Mouse (Mus musculus): ENCODE data around the gene Incenp.
"Not testable (repeated sequence)": the region's sequence is repeated elsewhere in the genome, so short reads cannot be mapped to it uniquely, and the experiment has no call there.

Gene Incenp

DNA sequence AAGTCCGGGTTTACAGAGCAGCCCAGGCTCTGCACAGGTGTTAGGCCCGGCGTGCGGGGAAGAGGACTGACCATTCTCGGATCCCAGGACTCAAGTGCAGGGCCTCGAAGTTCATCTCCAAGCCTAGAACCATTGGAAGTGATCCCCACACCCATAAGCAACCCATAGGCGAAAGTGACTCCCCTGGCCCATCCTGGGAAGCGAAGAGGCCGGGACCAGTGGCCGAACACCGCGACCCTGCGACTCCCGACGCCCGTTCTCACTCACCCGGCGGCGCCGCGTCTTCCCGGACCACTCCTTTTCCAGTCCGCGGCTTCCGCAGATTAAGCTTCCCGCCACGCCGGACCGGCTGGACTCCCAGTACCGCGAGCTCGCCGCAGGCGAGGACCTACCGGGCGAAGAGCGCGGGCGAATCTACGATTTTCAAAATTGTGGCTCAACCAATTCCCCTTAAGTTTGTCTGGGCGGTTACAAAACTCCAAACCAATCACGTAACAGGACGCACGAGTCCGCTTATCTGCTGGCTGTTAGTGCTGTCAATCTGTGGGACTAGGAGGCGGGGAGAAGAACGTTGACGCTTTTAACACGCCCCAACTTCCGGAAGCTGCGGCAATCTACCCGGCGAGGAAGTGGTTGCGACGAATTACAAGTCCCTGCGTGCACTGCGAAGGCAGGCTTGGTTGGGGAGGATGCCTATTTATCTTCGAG lies at the start of gene Incenp:
Gene Incenp (minus strand): TSS at position 480 of the 708 bp plus-strand sequence.
- peak; percentile 86 for DNase-seq (ENCODE audit: low spot score)

DNA sequence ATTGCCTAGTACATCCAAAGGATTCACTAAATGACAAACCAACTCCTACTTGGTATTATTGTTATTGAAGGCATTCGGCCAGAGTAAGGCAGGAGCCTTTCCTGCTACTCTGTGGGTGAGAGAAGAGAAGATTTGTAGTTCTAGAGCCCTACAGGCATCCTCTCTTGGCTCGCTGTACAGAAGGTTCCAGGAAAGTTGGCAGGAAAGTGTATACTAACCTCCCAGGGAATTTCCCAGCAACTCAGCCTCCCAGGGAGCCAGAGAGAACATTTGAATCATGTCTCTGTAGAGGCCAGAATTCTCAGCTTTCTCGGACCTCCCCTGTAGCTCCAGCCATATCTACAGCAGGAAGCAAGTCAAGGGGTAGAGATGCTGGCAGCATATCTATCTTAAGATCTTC lies 47.6 kb upstream of the Incenp start:
- no peak for DNase-seq (ENCODE audit: low spot score)

DNA sequence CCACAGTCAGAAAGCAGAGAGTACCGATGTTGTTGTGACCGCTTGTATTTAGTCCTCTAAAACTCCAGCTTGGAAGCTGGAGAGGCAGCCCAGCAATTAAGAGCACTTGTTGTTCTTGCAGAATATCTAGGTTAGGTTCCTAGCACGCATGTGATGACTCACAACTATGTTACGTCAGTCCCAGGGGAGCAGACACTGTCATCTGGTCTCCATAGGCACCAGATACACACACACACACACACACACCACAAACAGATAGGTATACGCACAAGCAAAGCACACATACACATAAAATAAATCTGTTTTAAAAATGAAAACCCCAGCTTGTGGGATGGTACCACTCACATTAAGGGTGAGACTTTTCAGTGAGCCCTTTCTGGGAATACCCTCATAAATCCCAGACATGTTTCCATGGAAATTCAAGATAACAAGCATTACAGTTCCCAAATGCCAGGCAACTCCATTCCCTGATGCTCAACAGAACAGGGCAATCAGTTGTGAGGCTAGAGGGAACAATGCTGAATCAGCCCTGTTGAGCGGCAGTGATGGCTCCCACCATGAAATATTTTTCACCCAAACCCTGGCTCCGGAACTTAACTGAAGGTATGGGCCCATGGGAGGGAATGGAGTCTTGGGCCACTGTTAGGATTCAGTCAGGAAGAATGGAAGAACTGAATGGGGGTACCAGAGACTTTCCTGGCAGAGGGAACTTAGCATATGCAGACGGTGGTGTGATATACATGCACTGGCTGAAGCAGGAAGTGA lies 46.6 kb upstream of the Incenp start:
- no peak for DNase-seq (ENCODE audit: low spot score)

DNA sequence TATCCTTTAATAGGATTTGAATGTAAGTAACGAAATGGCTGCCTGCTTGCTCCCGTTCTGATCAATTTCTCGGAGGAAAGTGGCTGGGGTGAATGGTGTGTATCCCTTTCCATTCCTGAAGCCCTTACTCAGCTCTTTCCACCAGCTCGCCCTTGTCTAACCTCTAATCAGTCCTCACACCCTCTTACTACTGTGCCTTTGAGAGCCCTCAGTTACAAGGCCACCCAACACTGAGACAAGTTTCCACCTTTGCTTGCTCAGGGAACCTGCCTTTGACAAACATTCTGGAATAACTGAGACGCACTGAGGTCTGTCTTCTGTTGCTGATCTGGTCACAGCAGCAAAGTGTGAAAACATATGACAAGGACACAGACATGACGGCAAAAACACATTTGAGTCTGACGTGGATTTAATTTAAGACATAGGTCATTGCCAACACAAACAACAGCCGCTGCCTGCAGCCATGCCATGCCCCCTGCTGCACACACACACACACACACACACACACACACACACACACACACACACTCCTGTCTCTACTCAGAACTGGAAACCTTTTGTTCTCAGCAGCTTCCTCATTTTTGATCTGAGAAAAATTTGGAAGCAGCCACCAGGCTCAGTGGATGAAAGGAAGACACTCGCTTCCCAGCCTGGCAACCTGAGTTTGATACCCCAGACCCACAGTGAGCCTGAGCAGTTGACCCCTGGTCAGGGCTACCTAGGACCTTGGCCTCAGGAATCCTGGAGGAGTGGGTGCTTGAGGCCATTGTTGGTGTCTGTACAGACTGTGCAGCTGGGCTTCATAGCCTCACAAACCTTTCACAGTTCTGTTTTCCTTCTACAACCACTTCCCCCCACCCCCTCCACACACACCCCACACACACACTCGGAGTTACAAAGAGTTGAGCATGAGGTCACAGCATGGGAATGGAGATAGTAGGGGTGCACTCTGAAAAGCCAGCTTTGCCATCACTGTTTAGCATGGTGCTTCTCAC lies 43.5 kb upstream of the Incenp start:
- no peak for DNase-seq (ENCODE audit: low spot score)

DNA sequence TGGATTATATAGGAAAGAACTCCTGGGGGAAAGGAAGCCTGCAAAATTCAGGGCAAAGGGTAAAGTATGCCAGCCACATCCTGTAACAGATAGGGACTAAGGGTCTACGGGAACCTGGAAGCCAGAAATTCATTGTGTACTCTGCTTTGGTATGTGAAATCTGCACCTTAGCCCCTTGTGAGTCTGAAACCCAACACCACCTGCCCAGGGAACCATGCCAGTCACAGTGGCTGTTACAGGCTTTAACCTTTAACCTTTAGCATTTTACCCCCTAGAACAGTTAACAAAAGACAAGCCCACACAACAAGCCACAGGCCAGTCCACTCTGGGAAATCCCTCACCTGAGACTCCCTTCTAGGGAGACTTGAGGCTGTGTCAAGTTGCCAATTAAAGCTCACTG lies 42.5 kb upstream of the Incenp start:
- no peak for DNase-seq (ENCODE audit: low spot score)

DNA sequence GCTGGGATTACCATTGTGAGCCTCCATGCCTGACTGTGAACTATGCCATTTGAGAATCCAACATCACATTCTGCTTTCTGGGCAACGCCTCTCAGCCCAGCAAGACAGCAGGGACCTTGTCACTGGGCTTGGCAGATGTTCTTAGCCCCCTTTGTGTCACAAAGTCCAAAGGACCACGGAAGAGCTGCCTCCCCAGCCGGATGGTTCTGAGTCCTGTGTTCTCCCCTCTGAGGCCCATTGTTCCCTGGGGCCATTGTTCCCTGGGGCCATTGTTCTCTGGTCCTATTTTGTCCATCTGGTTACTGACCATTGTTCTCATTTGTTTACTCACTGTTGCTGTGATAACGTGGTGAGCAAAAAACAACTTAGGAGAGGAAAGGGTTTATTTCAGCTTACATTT lies 41.6 kb upstream of the Incenp start:
- DNase-seq (ENCODE audit: low spot score), result no peak

DNA sequence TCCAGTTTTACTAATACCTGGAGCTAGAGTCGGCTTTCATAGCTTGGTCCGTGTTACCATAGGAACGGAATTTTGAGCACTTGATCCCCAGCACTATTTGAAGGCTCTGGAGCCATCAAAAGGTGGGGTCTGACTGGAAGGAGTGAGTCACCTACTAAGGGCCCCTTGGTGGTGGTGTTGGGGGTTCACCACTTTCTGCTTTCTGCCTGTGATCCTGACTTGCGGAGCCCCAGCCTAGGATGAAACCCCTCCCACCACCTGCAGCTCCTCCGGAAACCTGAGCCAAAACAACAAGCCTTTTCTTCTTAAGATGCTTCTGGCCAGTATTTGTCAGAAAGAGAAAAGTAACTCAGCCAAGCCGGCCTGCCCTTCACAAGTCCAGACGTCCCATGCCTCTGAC lies 40.5 kb upstream of the Incenp start:
- no peak for DNase-seq (ENCODE audit: low spot score)

DNA sequence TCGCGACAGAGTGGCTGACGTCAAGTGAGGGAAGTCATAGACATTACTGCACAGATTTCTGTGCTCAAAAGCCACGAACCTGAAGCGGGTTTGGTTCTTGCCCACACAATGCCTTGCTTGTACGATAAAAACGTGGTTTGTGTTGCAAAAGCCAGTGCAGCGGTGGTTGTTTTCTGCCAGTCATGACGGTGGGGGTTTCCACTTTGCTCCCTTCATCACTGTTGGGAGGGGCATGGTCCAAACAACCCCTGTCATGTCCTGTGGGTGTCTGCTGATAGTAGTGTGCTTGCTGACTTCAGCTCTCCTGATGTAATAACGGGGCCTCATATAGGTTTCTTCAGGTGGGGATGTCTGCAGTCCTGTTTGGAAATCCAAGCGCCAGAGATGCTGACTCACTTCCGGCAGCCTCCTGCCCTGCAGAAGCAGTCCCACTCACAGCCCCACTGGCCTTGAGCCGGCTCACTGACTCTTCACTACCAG lies 39.5 kb upstream of the Incenp start:
- peak; percentile 69 for DNase-seq (ENCODE audit: low spot score)

DNA sequence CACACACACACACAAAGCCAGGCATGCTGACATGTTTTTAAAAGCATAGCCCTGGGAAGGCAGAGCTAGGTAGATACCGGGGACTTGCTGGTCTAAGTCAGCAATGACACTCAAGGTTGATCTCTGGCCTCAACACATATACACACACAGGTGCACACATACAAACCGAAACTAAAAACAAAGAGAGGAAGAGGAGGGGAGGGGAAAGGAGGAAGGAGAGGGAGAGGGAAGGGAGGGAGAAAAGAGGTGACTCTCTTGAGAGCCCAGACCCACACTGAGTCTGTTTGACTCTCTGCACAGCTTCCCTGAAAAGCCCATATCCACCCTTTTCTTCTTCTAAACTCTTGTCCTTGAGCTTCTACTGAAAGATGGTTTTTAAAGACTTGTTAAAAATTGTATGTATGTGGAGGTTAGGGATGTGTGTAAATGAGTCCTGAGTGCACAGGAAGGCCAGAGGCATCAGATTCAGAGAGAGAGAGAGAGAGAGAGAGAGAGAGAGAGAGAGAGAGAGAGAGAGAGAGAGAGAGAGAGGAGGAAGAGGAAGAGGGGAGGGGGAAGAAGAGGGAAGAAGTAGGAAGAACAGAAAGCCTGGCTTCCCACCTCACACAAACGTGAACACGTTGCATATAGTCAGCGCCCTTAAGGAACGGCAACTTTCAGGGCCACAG lies 38.9 kb upstream of the Incenp start:
- DNase-seq (ENCODE audit: low spot score), result no peak

DNA sequence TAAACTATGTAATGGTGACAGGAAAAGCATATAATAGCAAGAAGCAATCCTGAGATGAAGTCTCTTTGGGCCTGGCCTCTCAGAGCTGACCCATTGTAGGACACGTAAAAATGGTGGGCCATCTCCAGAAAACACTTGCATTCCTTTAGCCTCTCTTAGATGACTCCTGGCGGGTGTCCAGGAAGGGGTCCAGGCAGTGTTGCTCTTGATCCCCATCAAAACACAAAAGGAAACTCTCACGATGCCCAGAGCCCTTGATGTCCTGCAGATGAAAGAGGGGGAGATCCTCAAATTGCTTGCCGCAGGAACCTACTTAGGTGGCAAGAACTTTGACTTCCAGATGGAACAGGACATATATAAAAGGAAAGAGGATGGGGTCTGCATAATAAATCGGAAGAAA lies 38.1 kb upstream of the Incenp start:
- no peak for DNase-seq (ENCODE audit: low spot score)

DNA sequence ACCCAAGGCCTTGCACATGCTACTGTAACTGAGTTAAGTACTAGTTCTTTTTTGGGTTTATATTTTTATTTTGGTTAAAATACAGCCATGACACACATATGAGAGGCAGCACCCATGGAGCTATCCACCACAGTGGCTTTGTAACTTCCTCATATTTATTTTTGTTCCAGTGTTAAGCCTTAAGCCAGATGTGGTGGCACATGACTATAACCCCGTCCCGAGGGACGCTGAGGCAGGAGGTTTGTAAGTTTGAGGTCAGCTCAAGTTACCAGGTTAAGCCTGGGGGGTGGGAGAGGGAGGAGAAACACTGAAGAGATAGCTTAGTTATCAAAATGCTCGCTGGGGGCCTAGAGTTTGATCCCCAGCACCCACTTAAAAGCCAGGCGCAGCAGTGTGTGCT lies 37.2 kb upstream of the Incenp start:
- no peak for DNase-seq (ENCODE audit: low spot score)

DNA sequence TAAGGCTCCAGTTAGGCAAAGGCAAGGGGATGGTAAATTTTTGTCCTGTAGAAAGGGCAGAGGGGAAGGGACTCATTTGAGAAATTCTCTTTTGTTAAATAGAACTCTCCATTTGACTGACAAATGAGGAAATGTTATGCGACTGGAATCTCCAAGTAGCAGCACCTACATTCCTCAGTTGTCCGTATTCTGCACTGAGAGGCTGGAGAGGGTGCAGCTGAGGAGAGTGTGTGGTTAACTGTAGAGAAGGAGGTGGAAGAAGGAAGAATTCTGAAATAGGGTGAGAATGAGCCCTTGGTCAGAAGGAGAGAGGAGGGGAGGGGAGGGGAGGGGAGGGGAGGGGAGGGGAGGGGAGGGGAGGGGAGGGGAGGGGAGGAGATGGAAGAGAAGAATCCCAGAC lies 34.6 kb upstream of the Incenp start:
- no peak for DNase-seq (ENCODE audit: low spot score)

DNA sequence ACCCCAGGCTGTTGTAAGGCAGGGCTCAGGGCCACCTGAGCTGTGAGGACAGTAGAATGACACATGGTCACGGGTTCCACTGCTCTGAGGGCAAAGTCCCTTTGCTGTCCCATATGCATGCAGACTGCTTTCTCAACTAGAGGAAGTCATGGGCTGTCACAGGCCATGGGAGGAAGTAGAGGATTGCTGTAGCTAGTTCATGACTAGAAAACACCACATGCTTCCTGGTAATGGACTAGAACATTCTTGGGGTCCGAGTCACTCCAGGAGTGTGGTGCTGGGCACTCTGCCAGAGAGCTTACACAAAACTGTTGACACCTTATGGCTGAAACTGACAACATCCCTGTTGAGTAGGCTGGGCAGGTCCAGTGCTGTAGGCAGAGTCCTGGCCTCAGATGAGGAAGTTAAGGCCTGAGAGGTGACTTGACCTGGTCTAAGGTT lies 31.8 kb upstream of the Incenp start:
- not testable (repeated sequence) for DNase-seq (ENCODE audit: low spot score)

DNA sequence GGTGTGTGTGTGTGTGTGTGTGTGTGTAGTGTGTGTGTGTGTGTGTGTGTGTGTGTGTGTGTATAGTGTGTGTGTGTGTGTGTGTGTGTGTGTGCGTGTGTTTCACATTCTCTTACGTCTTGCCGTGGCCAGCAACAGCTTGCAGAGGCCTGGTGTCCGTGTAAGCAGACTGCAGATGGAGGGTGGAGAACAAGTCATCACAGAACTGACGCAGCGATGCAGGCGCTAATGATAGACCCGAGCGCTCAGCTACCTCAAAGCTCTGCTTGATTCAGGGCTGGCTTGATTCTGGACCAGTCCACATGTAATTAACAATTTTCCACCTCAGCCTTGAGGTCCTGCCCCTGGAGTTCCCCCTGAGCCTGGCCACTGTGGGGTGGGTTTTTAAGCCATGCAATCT lies 28.7 kb upstream of the Incenp start:
- DNase-seq (ENCODE audit: low spot score), result no peak

DNA sequence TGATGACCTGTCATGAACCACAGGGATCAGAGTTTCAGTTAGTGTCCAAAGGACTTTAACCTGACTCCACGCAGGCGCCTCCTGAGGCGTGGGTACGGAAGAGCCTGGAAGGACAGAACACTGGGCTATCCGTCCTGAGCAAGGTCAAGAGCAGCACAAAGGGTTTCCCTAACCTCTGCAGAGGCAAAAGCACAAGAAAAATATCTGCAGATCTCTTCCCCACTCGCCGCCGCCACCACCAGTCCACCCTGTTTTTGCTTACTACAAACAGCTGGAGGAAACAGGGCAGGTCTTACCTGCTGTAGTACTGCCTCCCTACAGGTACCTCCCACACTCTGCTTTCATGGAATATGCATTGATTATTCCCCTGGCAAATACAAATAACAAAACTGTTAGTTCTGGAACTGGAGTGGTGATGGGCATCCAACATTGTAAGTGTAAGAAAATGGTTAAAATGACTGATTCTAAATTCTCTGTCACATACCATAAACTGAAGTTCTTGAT lies 25.5 kb upstream of the Incenp start:
- DNase-seq (ENCODE audit: low spot score), result no peak

DNA sequence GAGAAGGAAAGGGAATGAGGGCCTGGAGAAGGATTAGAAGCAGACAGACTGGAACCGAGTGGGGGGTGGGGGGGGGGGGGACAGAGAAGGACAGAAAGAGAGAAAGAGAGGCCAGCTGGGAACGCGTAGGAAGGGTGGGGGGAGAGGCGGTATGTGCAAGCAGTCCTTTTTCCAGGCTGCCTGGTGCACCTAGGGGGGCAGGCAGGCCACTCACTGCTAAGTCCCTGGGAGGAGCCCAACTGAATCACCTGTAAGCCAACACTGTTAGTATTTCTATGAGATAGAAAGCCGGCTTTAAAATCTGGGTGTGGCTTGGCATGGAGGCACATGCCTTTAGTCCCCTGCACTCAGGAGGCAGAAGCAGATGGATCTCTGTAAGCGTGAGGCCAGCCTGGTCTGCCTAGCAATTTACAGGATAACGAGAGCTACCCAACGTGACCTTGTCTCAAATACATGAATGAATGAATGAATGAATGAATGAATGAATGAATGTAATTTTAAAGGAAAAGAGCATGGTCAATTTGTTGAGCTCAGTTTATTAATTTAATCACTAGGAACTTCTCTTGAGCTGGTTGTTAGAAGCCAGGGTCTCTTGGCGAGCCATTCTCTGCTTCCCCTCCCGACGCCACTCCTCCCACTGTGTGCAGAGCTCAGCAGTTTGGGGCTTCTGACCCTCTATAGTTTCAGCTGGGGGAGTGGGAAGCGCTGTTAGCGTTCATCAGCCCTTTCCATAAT lies 24.9 kb upstream of the Incenp start:
- DNase-seq (ENCODE audit: low spot score), result no peak

DNA sequence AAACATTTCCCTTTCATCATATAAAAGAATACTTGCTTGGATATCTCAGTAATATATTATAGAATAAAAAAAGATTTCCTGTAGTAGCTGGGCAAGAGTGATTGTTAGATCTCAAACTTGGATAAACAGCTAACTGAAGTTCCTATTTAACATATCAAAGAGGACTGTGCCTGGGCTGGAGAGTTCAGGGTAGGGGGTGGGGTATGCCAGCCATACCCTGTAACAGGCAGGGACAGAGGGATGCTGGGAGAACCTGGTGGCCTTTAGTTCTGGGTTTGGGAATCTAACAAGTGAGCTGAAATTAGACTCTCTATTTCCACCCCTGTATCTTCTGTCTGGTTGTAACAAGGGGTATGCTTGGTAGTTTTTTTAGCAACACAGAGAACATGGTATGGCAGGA lies 23.7 kb upstream of the Incenp start:
- DNase-seq (ENCODE audit: low spot score), result no peak

DNA sequence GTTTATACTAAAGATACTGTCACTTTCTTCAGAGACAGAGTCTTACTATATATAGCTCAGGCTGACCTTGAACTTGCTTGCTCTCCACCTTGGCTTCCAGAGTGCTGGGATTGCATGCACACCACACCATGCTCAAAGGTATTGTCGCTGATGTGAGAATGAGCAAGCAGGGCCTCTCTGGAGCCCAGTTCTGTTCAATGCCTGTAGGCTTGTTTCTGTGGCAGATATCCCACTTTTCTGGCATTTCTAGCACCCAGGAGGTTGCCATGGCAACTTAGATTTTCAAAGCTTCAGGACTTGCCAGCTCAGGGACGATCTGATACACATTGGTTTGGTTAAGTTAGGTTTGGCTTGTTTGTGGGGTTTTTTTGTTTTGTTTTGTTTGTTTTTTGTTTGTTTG lies 22.9 kb upstream of the Incenp start:
- DNase-seq (ENCODE audit: low spot score), result no peak

DNA sequence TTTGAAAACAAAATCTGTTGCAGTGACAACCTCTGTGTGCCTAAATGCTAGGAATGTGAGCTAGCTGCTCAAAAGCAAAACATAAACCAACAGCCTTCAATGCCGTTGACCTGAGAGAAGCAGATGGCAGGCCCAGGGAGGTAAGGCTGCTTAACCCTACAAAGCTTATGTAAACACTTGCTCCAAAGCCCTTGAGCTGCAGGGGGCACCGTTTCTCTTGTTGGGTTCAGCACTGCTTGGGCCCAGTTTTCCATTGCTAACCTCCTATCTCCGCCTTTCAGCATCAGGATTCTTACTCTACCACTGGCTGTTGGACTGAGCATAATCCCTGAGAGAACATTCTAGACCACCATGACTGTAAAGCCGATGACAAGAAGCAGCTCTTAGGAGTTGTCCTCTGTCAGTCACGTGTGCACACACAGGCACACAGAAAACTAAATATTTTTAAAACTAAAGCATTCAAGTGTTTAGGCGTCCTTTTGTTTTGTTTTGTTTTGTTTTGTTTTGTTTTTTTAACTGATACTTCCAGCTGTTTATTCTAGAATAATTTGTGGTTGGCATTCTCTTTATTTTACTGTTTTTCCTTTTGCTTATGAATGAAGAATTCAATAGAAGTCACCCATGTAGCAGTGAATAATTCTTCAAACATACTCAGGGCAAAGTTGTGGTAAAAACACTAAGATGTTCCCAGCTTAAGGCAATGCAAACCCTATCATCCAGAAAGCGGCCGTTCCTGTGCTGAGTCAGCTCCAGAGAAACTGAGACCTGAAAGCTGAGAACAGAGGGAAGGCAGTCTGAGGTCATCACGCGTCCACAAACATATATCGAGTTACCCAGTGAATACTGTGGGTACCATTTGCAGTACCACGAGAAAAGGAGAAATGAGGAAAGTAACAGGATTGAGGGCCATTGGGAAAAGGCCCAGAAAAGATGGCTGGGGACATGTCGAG lies 21.8 kb upstream of the Incenp start:
- peak; percentile 72 for DNase-seq (ENCODE audit: low spot score)

Data from ovary, postnatal 36 days (tissue).